Mouse (Mus musculus): ENCODE results near the gene Plekhh2.

Plekhh2 gene

DNA sequence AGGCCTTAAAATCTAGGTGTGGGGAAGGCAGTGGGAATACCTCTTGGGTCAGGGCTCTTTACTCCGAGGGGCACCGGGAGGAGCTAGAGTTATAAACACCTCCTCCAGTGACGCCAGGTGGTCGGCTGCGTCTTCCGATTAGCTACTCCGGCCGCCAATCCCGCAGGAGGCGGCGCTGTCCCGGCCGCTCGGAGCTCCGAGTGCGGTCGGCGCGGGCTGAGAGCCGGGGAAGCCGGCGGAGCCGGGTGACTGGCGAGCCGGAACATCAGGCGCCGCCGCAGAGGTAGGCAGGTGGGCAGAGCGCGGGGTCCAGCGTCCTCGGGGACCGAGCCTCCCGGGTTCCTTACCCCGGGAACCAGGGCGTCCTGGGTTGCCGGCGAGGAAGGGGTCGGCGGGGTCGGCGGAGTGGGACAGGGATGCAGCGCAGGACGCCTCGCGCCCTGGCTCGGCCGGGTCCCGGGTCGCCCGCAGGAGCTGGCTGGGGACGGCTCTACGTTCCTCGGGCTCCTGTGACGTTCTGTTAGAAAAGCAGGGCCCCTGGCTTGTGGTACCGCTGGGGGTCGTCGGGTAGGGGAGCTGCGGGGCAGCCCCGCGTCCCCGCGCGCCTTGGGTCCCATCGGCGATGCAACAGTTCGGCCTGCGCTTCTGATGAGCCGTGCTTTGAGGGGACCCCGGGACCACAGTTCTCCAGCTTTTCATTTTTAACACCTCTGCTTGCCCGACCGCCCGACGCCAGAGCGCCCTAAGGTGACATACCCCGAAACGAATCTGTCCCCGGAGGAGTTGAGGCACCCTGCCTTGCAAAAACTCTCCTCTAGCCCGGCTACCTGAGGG is at the start of gene Plekhh2:
Gene Plekhh2, plus strand, starts transcription at position 214 of the 834 bp plus-strand sequence.
- DNase-seq (ENCODE audit: extremely low read depth, insufficient read length, low spot score) = peak; percentile 90

DNA sequence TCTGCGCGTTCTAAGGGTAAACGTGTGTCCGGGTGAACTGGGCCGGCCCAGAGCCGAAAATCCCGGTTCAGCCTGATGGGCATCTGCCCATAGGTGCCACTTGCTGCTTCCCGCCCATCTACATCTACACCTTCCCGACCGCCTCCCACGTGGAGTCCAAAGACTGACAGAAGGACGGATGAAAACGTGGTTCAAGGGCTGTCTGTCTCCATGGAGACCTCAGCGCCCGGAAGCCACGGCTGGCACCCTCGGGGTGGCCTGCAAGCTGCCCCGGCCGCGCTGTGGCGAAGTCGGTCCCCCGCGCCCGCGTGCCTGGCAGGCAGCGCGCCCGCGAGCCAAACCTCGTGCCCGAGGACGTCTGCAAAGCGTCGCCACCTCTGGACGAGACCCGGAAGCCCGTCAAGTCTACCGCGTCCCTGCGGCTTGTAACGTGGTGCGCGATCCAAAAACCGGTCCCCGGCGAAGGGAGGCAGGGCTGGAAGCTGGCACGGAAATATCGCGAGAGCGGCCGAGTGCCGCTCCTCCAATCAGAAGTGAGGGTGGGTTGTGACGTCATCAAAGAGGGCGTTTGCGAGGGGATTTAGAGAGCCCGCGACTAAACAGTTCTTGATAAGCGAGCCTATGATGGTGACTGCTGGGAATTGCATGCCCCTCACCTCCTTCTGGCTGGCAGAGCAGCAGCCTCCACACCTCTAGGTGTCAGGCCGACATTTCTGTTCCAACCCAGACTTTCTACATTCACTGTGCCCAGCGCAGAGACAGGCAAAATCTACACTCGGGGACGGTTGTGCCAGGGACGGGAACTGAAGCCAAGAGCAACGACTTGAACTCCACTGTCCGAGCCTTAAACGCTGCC is 45.7 kb upstream of the Plekhh2 start, which contains the start of gene Thada:
Gene Thada, minus strand, starts transcription at position 453 of the 856 bp plus-strand sequence.
- peak; percentile 97 for DNase-seq (ENCODE audit: extremely low read depth, insufficient read length, low spot score)

DNA sequence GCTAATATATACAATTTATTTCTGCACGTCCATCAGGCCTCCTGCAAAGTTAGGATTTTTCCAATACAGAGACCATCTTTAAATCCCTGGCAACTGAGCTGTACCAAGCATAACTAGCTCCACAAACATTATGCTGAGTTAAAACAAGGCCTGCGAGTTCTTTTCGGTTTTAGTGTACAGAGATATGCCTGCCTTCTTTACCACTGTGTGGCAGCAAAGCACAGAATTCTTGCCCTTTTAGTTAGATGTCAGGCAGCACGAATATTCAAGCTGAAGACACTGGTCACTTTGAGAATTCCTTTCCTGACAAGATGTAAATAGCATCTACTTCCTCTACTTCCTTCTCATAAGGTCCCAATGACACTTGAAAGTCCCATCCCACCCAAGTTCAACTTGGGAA is 37.4 kb upstream of the Plekhh2 start:
- DNase-seq (ENCODE audit: extremely low read depth, insufficient read length, low spot score) = no peak

DNA sequence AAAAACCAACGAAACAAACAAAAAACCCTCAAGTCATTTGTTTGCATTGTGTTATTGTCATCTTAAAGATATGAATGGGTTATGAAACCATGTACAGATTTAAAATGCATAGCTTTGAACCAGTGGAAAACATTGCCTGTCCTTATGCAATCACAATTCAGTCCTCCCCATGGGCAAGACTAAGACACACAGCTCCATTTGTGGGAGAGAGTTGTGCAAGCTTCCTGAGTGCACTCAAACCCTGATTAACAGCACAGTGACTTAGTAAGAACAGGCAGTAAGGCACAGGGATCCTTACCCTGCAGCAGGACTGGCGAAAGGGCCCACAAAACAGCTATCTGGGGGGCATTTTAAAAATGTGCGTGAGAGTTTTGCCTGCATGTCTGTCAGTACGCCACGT is 34.5 kb upstream of the Plekhh2 start:
- no peak for DNase-seq (ENCODE audit: extremely low read depth, insufficient read length, low spot score)

DNA sequence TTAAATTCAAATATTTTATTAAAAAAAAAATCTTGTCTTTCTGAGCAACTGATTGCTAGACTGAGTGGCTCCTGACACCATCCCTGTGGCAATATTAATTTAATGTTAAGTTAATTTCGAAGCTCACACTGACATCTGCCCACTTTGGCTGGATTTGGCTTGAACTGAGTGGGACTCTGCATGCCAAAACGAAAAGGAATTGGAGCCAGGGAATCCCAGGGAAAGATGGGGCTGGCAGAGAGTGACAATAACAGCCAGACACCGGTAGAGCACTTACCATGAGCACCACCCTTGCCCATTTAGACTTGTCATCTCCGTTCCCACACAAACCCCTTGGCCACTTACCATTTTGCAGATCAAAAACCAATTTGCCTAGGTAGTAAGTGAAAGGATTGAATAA is 33.4 kb upstream of the Plekhh2 start:
- no peak for DNase-seq (ENCODE audit: extremely low read depth, insufficient read length, low spot score)

DNA sequence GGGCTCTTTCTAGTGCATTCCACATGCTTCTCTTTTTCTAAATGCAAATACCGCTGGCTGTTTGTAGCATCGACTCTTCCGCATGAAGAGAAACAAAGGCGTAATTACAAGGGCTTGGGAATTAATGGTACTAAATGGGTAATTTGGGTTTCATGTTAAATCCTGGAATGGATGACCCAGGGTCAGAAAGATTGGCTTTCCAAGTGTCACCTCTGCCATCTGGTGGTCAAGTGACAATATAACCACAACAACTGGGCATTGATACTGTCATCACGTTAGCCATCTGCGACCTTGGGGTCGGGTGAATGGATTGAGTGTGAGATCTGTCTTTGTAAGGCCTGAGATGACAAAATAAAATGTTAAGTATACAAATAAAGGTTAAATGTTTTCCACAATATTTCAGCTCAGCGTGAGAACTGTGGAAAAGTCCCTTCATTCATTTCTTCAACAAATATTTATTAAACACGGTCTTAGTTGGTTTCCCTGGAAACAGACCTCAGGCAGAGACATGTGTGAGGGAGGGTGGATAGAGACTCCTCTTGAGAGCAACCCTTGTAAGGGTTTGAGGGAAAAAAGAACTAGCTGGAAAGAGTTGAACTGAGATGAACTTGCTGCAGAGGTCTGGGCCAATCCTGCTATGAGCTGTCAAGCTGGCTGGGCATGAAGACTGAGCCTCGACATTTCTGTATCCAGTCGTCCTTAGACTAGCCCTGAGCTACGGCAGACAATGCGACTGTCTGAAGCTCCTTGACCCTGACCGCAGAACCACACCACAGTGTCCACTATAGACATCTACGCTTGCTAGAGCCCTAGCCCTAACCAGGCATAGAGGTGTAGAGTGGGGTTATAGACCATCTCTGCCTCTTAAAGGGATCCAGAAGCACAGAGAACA is 31.0 kb upstream of the Plekhh2 start:
- DNase-seq (ENCODE audit: extremely low read depth, insufficient read length, low spot score) = no peak

DNA sequence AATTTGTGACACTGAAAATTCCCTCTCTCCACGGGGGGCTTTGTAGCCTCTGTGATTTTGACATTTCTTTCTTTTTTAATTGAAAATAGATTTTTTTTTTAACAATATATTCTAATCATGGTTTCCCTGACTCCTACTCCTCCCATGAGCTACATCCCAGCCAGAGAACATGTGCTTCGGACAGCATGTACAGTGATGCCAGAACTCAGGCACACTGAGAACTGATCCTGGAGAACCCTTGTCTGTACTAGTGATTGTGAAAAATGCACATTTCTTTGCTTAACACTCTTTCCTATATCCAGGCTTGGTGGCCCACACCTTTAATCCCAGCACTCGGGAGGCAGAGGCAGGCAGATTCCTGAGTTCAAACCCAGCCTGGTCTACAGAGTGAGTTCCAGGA is 28.9 kb upstream of the Plekhh2 start:
- DNase-seq (ENCODE audit: extremely low read depth, insufficient read length, low spot score) = no peak

DNA sequence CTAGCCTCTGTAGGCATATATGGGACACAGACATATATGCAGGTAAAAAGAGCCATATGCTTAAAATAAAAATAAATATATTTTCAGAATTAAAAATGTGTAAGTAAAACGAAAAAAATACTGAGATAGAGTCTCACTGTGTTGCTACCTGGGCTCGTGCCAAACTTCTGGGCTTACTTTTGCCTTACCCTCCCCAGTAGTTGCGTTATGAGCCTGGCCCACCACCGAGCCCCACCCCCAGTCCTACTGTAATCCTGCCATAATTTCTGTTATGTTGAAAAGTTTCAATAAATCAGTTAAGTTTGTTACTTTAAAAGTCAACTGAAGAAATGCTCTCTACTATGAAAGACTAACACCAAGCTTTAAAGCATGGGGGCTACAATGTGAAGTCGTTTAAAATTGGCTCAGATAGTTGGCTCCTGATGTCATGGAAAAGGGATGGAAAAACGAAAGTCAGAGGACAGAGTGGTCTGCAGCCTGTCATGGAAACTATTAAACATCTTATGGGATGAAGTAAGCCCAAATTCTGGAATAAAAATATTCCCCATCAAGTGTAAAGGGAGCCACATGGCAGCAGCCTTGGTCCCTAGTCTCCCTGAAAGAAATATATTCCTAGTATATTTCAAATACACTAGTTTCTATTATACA is 27.9 kb upstream of the Plekhh2 start:
- DNase-seq (ENCODE audit: extremely low read depth, insufficient read length, low spot score) = no peak

DNA sequence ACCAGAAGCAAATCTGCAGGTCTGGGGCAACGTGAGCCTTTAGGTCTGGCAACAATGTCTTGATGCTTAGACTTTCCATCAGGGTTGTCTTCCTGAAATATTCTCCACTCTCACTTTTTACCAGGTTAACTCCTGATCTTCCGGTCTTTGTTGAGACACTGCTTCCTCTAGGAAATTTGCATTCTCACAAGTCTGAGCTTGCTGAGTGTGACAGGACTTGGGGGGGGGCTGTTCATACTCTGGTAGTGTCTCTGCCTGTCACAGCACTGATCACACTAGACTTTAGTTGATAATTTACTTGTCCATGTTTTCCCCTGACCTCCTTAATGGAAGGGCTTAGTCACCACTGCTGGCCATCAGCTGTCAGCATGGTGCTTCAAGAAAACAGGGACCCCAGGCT is 24.3 kb upstream of the Plekhh2 start:
- DNase-seq (ENCODE audit: extremely low read depth, insufficient read length, low spot score) = no peak

DNA sequence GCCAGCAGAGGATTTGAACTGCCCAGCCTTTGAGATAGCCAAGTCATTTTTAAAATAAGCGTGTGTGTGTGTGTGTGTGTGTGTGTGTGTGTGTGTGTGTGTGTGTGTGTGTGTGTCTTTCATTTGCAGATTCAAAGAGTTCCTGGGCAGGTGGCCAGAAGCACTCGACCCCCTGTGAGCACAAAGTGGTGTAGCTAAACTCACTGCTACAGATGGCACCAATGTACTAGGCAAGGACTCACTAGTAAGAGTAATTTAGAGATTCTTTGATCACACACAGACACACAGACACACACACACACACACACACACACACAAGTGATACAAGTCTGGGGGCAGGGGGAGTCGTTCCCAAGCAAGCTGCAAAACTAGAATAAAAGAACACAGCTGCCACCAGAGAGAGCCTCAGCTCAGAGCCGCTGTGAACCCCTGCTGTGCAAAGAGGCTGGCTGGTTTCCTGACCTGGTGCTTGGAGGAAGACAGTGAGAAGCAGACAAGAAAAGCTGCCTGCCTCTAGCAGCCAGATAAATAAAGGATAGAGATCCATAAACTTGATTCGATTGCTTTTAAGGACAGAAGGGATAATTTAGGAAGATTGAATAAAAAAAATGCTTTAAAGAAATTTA is 19.3 kb upstream of the Plekhh2 start:
- DNase-seq (ENCODE audit: extremely low read depth, insufficient read length, low spot score) = no peak

DNA sequence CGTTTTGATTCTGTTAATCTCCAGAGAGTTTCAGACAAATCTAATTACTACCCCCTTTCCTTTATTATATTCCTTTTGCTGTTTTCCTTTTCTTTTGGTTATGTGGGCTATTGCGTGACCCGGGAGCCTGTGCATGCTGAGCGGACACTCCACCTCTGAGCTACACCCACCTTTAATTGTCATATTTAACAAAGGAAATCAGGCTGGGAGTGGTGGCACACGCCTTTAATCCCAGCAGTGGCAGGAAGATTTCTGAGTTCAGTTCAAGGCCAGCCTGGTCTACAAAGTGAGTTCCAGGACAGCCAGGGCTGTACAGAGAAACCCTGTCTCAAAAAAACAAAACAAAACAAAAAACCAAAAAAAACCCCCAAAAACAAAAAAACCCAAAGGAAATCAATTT is 14.7 kb upstream of the Plekhh2 start:
- DNase-seq (ENCODE audit: extremely low read depth, insufficient read length, low spot score) = no peak

DNA sequence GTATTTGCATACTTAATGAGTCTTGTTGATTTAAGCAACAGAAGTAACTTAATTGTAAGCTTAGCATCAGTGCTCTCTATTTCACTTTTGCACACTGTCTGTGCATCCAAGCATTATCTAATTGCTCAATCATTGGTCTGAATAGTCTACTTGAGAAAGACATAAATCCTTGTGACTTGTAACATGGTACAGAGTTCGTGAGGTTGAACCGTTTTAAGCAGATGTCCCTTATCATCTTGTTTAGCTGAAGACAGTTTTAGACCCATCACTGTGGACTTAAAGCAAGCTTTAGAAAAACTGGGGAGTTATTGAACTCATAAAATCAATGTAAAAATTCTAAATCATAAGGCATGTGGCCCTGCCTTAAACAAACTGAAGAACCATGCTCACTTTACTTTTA is 14.1 kb upstream of the Plekhh2 start:
- DNase-seq (ENCODE audit: extremely low read depth, insufficient read length, low spot score) = no peak

DNA sequence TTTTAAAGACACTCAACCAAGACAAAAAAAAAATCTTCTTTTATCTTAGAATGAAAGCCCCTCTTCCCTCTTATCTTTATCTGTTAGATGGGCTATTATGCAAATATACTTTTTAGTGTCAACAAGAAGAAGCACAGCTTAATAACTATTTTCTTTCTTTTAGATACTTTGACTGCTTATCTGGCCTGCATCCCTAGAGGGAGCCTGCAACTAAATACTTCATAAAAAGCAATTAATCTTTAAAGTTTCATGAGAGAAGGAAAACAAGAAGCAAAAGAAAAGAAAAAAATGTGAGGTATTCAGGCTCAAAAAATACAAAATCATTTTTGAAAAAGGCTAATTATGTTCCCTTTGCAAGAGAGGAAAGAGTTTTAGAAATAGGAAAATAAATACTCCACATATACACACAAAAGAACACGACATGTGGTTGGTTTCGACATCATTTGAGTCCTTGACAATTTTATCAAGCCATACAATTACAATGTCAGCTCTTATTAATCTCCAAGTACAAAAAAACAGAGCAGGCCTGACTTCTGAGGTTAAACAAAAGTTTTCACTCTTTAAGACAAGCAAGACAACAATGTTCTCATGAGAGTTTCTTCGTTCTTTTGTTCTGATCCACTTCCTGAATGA is 13.6 kb upstream of the Plekhh2 start:
- no peak for DNase-seq (ENCODE audit: extremely low read depth, insufficient read length, low spot score)

DNA sequence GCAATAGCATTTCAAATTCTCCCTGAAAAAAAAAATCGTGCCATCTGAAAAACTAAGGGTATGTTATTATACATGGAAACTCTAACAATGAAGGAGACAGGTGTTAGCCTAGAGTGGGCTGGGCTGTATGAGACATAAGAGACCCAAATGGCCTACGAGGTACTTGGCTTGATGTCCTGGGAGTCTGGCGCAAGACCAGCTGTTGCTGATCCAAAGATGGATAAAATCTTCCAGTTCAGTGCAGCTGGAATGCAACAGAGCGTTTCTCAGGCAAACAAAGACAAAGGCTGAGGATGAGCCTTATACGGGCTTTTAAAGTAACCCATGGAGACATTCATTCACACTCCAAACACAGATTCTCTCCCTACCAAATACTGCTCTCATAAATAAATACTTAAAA is 13.1 kb upstream of the Plekhh2 start:
- DNase-seq (ENCODE audit: extremely low read depth, insufficient read length, low spot score) = no peak

DNA sequence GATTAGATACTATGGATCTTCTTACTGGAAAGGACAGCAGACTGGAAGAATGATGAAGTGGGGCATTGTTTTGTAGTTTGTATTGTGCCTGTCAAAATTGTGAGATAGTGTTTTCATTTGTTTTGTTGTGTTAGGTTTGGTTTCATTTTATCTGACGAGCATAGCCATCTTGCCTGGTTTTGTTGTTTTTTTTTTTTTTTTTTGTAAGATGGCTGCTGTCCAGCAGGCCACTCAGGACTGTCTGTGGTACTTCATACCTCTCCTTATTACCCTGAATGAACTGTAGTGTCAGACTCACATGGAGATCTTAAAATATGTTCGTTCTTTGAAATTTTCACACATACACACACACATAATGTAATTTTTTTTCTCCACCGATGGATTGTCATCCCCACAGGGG is 9.4 kb upstream of the Plekhh2 start:
- no peak for DNase-seq (ENCODE audit: extremely low read depth, insufficient read length, low spot score)

DNA sequence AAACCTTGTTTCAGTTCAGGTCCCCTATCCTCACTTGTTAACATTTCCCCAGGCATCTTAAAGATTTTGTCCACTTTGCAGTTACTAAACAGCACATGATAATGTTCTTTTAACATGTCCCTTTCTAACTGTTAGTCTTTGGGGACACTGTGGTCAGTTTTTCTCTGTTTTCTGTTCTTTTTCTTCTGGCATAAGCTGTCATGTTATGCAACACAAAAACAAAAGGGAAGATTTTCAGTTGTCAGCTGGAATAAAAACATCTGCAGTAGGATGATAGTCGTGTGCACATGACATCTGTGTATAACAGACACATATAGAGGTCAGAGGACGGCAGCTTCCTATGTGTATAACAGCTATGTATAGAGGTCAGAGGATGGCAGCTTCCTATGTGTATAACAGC is 5.8 kb upstream of the Plekhh2 start:
- no peak for DNase-seq (ENCODE audit: extremely low read depth, insufficient read length, low spot score)

DNA sequence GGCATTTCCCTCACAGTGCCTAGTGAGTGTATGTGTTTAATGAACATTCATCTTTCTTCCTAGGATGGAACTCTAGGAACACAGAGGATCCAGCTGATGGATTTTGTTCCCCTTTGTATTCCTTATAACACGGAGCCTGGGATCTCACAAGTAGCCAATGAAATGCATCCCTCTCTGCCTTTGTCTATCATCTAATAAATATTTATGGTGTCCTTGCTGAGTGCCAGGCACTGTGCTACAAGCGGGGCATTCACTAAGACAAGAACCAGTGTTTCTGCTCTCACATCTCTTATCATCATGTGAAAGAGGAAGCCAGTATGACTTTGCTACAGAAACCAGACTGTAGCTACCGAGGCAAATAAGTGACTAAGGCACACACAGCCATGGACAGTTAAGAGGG is 3.0 kb upstream of the Plekhh2 start:
- DNase-seq (ENCODE audit: extremely low read depth, insufficient read length, low spot score) = no peak

DNA sequence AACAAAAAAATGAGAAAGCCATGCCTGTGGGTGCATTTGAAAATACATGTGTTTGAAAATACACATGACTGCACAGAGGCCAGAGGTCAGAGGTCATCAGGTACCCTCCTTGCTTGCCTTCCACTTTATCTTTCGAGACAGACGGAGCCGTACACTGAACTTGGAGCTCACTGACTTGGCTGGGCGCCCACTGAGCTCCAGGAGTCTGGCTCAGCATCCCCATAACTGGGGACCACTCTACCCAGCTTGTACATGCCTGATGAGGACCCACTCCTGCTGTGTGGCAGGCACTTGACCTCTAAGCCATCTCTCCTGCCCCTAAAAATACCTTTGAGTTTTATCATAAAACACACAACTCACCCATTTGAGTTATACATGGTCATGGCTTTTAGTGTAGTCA is 2.5 kb upstream of the Plekhh2 start:
- no peak for DNase-seq (ENCODE audit: extremely low read depth, insufficient read length, low spot score)

DNA sequence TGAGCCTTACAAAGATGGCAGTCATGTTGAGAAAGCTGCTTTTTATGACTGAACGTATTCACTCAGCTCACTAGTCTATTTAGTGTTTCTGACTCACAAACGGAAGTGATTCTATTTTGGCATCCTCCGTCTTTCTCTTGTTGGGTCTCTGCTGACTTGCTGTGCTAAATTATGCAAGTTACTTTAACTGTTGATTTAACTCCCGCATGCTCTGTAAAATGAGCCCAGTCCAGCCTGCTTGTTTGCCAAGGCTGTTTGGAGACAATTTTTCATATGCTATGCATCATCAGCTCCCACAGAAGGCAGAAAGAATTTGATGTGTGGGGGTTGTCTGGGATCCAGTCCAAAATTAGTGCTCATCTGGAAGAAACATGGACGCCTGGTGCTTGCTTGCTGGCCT is 1.3 kb upstream of the Plekhh2 start:
- peak; percentile 75 for DNase-seq (ENCODE audit: extremely low read depth, insufficient read length, low spot score)

Measured in 3134 (cell line).